Comparison of ENCODE assay signal across 8 mouse cellular contexts in the genomic region with DNA sequence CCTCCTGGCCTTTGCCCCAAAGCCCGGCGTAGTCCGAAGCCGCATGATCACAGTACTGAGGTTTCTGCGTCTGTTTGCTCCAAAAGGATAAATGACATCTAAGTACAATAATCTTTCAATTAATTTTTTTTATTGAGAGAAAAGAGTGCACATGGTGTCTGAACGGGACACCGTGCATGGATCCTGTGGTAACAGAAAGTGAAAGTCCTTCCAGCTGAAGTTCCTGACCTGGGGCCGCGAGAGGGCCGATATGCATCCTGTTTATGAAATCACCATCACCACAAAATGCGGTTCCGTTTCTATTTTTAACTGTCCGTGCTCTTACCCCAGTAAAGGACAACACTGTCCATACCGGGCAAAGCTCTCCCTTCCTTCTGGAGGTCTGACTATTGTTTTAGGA.
DNase-seq lines count a peak whose midpoint lies in the region; ATAC-seq and TF ChIP-seq lines count a peak whose summit lies in the region.

No protein-coding gene starts in this region.

- TF ChIP-seq CTCF in heart, postnatal 0 days (IDR thresholded peaks at IDR 0.05; ENCODE audit: low read depth) = no peak

- H3K9me3 ChIP-seq in heart, postnatal 0 days (replicated peaks; ENCODE audit: control insufficient read depth, low read length) = no peaks in the 10 kb centered on the region
- no peaks in the 10 kb centered on the region for H3K9me3 ChIP-seq in limb, embryonic 13.5 days
- no peaks in the 10 kb centered on the region for H3K9me3 ChIP-seq in embryonic facial prominence, embryonic 10.5 days

- no peaks in the 10 kb centered on the region for H3K36me3 ChIP-seq in heart, postnatal 0 days (replicated peaks; ENCODE audit: control insufficient read depth, insufficient read depth, low read length)
- no peaks in the 10 kb centered on the region for H3K36me3 ChIP-seq in limb, embryonic 13.5 days
- no peaks in the 10 kb centered on the region for H3K36me3 ChIP-seq in embryonic facial prominence, embryonic 10.5 days (replicated peaks)

- TF ChIP-seq EP300 in heart, postnatal 0 days (IDR thresholded peaks at IDR 0.05; ENCODE audit: low read depth) = peak; percentile 31; the same call in 1 of the 2 replicates

- ATAC-seq in heart, postnatal 0 days (ENCODE audit: insufficient read depth, low read depth) = peak; percentile 41; the same call in 1 of the 2 replicates
- no peak for ATAC-seq in limb, embryonic 13.5 days (ENCODE audit: low FRiP score, low read depth)
- ATAC-seq in monocyte, adult 5-6 weeks (replicated peaks; ENCODE audit: insufficient number of reproducible peaks, low FRiP score, low TSS enrichment, poor library complexity, severe bottlenecking) = peak; percentile 87

- WGBS in heart, postnatal 0 days = 40% methylated on average over 14 of the region's 14 CpGs
- 43% methylated on average over 14 of the region's 14 CpGs for WGBS in limb, embryonic 13.5 days
- 94% methylated on average over 14 of the region's 14 CpGs for WGBS in embryonic facial prominence, embryonic 10.5 days

- H3K27ac ChIP-seq in heart, postnatal 0 days (ENCODE audit: low read depth) = peak overlapping the region; percentile 51
- H3K27ac ChIP-seq in limb, embryonic 13.5 days = no peak overlapping the region
- no peak overlapping the region for H3K27ac ChIP-seq in embryonic facial prominence, embryonic 10.5 days (replicated peaks)

- DNase-seq in adrenal gland, postnatal 14 days = peak; percentile 45
- DNase-seq in adrenal gland, postnatal 25 days = no peak
- peak; percentile 62 for DNase-seq in heart, postnatal 0 days (ENCODE audit: low spot score)
- no peak for DNase-seq in frontal cortex, postnatal 14 days (ENCODE audit: low spot score in 2 of 2)
- DNase-seq in embryonic facial prominence, embryonic 10.5 days (ENCODE audit: low spot score) = no peak
- no peak for DNase-seq in retina, embryonic 14.5 days (ENCODE audit: low spot score)

- H3K4me2 ChIP-seq in heart, postnatal 0 days (ENCODE audit: low read depth, low read length) = peak overlapping the region; percentile 58
- H3K4me2 ChIP-seq in limb, embryonic 13.5 days (replicated peaks) = peak overlapping the region; percentile 39

- H3K4me3 ChIP-seq in heart, postnatal 0 days (ENCODE audit: low read depth, low read length) = peak overlapping the region; percentile 45
- H3K4me3 ChIP-seq in limb, embryonic 13.5 days = 0 out of 2 replicates have a peak overlapping the region, but pooled peaks have one; percentile 4
- no peak overlapping the region for H3K4me3 ChIP-seq in embryonic facial prominence, embryonic 10.5 days

- H3K27me3 ChIP-seq in heart, postnatal 0 days (ENCODE audit: control insufficient read depth, insufficient read depth, low read length) = no peaks in the 10 kb centered on the region
- 0 out of 2 replicates have a peak, but pooled peaks cover 13% of the 10 kb centered on the region for H3K27me3 ChIP-seq in limb, embryonic 13.5 days
- no peaks in the 10 kb centered on the region for H3K27me3 ChIP-seq in embryonic facial prominence, embryonic 10.5 days (replicated peaks; ENCODE audit: low read depth, poor library complexity, severe bottlenecking)

- H3K9ac ChIP-seq in heart, postnatal 0 days (replicated peaks; ENCODE audit: low read depth, low read length) = peak overlapping the region; percentile 46
- no peak overlapping the region for H3K9ac ChIP-seq in limb, embryonic 13.5 days

- H3K4me1 ChIP-seq in heart, postnatal 0 days (ENCODE audit: control insufficient read depth, insufficient read depth) = no peaks in the 10 kb centered on the region
- peaks cover 31% of the 10 kb centered on the region for H3K4me1 ChIP-seq in limb, embryonic 13.5 days
- H3K4me1 ChIP-seq in embryonic facial prominence, embryonic 10.5 days = no peaks in the 10 kb centered on the region

Comparison
In these comparisons a context has a peak if more than half of its experiments do, and no peak if none do; other contexts are left out.
1. DNase-seq: peak in adrenal gland, postnatal 14 days (single experiment) and heart, postnatal 0 days (single experiment); none in adrenal gland, postnatal 25 days (single experiment), frontal cortex, postnatal 14 days (0 of 2), embryonic facial prominence, embryonic 10.5 days (single experiment) and retina, embryonic 14.5 days (single experiment).